Mouse (Mus musculus): ENCODE measurements around the gene Pef1.

GRCm38 (mm10) chr4:130054727-130055126, 47.6 kb upstream of the Pef1 start:
- no peak for TF ChIP-seq CTCF (IDR thresholded peaks at IDR 0.05)
- no peak for TF ChIP-seq POLR2A (IDR thresholded peaks at IDR 0.05; ENCODE audit: insufficient read depth, low read depth, low read length)
